Mouse (Mus musculus) cerebellum, adult 2 months (tissue): ENCODE data around the gene Cks2.

Source experiments
- CTCF ChIP-seq: fragments of 200-500 bp; IDR thresholded peaks from 2 replicates; pipeline ENCODE4 v1.5.1; 2011; ENCODE audit warnings: low read depth, mild to moderate bottlenecking, control low read depth, low read length, moderate library complexity, borderline replicate concordance; ENCODE audit not compliant: insufficient read depth
- POLR2A ChIP-seq: fragments of 200-500 bp; IDR thresholded peaks from 2 replicates; pipeline ENCODE4 v1.6.1; 2011; ENCODE audit warnings: low read length, control low read depth, borderline replicate concordance; ENCODE audit not compliant: insufficient read depth

DNA sequence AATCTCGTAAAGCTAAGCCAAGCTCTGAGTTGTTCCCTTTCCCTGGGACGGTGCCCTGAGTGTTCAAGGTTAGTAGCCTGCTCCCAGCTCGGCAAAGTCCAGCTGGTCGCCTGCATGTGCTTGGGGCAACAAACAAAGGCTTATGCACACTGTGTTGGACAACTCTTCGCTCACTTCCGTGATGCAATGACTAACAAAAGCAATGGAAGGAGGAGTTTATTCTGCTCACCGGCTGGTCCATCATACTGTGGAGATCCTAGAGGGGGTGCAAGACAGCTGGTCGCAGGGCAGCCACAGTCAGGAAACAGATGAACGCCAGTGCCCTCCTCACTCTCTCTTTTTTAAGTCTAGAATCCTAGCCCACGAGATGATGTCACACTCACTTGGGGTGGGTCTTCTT, 29.2 kb upstream of the Cks2 start:
- TF ChIP-seq CTCF: no peak
- no peak for TF ChIP-seq POLR2A
